Mouse (Mus musculus) kidney, embryonic 15.5 days (tissue): Measurements from ENCODE around the gene Mecr. TPM values are rescaled to one million over a fixed set of nuclear protein-coding genes. Genes with fewer than 3 reads are reported as not detected.

Source experiments
- ATAC-seq: fragments of 200-750 bp; cut with Nextera tagmentation; replicated peaks from 2 replicates; pipeline ENCODE4 v1.8.0; 2017; ENCODE audit warnings: moderate TSS enrichment; ENCODE audit not compliant: low FRiP score
- H3K27ac ChIP-seq: fragments of 300-500 bp; sonication (generic); 2 replicates; pipeline ENCODE4 v1.5.1; 2015; ENCODE audit warnings: mild to moderate bottlenecking, inconsistent platforms
- H3K27me3 ChIP-seq: fragments of 300-500 bp; sonication (generic); 2 replicates; pipeline ENCODE4 v1.6.1; 2015; ENCODE audit warnings: inconsistent platforms
- H3K36me3 ChIP-seq: fragments of 300-500 bp; sonication (generic); 2 replicates; pipeline ENCODE4 v1.6.1; 2015; ENCODE audit warnings: inconsistent platforms
- H3K4me1 ChIP-seq: fragments of 300-500 bp; sonication (generic); 2 replicates; pipeline ENCODE4 v1.6.1; 2015; ENCODE audit warnings: inconsistent platforms
- H3K4me2 ChIP-seq: fragments of 300-500 bp; sonication (generic); 2 replicates; pipeline ENCODE4 v1.6.1; 2015; ENCODE audit warnings: moderate library complexity, mild to moderate bottlenecking, inconsistent platforms
- H3K4me3 ChIP-seq: fragments of 300-500 bp; sonication (generic); replicated peaks from 2 replicates; pipeline ENCODE4 v1.5.1; 2015; ENCODE audit warnings: mild to moderate bottlenecking, inconsistent platforms
- H3K9ac ChIP-seq: fragments of 300-500 bp; sonication (generic); 2 replicates; pipeline ENCODE4 v1.6.1; 2015; ENCODE audit warnings: mild to moderate bottlenecking, inconsistent platforms
- H3K9me3 ChIP-seq: fragments of 300-500 bp; sonication (generic); replicated peaks from 2 replicates; pipeline ENCODE4 v1.6.1; 2016; ENCODE audit warnings: inconsistent platforms
- WGBS: fragments of 180-500 bp; shearing (Covaris S2); methylation state at CpG from one replicate; pipeline ENCODE4 v1.1.7; 2015; ENCODE audit warnings: mixed read lengths; 5-methylcytosine and 5-hydroxymethylcytosine counted together
- polyA plus RNA-seq: library from polyadenylated mRNA; unstranded; fragments of >200 nt; fragmentation: Nextera tagmentation; extraction: Ambion mirVana; gene quantifications from 2 replicates; pipeline ENCODE4 v1.2.1, GENCODE M21; 2015

Mecr gene
- polyA plus RNA-seq, 1 experiment from 2014 or later, result 45.8 TPM

DNA sequence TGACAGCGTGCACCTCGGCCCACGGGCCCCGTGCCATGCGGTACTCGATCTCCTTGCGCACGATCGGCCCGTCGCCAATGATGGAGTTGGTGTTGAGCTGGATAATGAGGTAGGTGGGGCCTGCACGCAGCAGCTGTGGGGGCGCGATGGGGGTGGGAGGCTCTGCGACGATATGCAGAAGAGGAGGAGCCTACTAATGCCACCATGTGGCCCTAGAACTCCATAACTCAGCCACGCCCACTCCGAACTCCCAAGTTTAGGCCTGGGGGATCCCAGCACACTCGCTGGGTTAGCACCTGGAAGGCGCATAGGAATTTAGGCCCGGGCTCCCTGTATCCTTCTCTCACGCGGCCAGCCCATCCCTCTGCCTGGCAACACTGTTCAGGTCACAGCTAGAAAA, 24.3 kb upstream of the Mecr start:
- 64% methylated on average over 23 of the region's 23 CpGs for WGBS
- no peak for ATAC-seq
- no peaks in the 10 kb centered on the region for H3K9me3 ChIP-seq

GRCm38 (mm10) chr4:131821161-131821731, 22.0 kb upstream of the Mecr start:
- no peaks in the 10 kb centered on the region for H3K27me3 ChIP-seq
- no peak overlapping the region for H3K4me3 ChIP-seq
- H3K27ac ChIP-seq, result no peak overlapping the region
- H3K36me3 ChIP-seq, result peaks cover 14% of the 10 kb centered on the region
- no peaks in the 10 kb centered on the region for H3K9me3 ChIP-seq
- ATAC-seq, result no peak
- no peak overlapping the region for H3K9ac ChIP-seq
- peaks cover 27% of the 10 kb centered on the region for H3K4me1 ChIP-seq
- WGBS, result 39% methylated on average over 16 of the region's 16 CpGs
- H3K4me2 ChIP-seq, result no peak overlapping the region

More for the DNA sequence above, 24.3 kb upstream of the Mecr start:
- Histone ChIP-seq H3K4me2 (no peak overlapping the region), H3K27ac (no peak overlapping the region), H3K9ac (no peak overlapping the region), H3K27me3 (no peaks in the 10 kb centered on the region), H3K4me1 (peaks cover 17% of the 10 kb centered on the region), H3K36me3 (peaks cover 14% of the 10 kb centered on the region), H3K4me3 (no peak overlapping the region)

DNA sequence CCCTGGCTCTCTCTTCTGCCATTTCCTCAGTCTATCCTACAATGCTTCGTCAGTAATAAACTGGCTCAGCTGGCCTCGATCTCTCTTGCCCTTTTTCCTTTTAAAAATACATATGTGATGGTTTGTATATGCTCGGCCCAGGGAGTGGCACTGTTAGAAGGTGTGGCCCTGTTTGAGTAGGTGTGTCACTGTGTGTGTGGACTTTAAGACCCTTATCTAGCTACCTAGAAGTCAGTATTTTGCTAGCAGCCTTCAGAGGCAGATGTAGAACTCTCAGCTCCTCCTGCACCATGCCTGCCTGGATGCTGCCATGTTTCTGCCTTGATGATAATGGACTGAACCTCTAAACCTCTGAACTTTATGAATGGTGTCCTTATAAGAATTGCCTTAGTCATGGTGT, 20.7 kb upstream of the Mecr start:
- H3K27ac ChIP-seq, result no peak overlapping the region
- H3K36me3 ChIP-seq, result peaks cover 14% of the 10 kb centered on the region

DNA sequence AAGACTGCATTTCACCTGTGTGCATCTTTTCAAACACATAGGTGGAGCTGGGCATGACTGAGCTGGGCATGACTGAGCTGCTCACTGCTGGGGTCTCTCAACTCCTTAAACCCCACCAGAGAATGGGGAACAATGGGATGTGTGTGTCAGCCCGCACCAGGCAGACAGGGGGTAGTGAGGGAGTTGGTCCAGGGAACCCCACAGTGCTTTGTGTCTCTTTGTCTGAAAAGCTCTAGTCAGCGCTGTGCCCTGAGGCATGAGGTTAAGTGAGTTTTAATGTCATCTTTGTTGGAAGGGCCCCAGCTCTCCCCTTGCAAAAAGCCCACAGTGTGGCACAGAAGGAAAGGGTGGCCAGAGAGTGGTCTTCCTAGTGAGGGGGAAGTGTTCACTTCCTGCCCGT, 18.3 kb upstream of the Mecr start:
- Histone ChIP-seq H3K9me3 (no peaks in the 10 kb centered on the region), H3K4me2 (no peak overlapping the region), H3K36me3 (no peaks in the 10 kb centered on the region), H3K4me1 (peaks cover 54% of the 10 kb centered on the region), H3K9ac (no peak overlapping the region), H3K27me3 (no peaks in the 10 kb centered on the region), H3K27ac (no peak overlapping the region), H3K4me3 (no peak overlapping the region)
- no peak for ATAC-seq
- WGBS, result 61% methylated on average over 3 of the region's 3 CpGs

More for the DNA sequence above, 20.7 kb upstream of the Mecr start:
- Histone ChIP-seq H3K4me2 (no peak overlapping the region), H3K27me3 (no peaks in the 10 kb centered on the region), H3K4me3 (no peak overlapping the region), H3K4me1 (peaks cover 41% of the 10 kb centered on the region), H3K9me3 (no peaks in the 10 kb centered on the region), H3K9ac (no peak overlapping the region)
- WGBS, result 93% methylated on average over 3 of the region's 3 CpGs
- no peak for ATAC-seq

GRCm38 (mm10) chr4:131825830-131826229, 17.4 kb upstream of the Mecr start:
- no peak overlapping the region for H3K9ac ChIP-seq
- H3K9me3 ChIP-seq, result no peaks in the 10 kb centered on the region
- 46% methylated on average over 8 of the region's 8 CpGs for WGBS
- H3K4me1 ChIP-seq, result peaks cover 56% of the 10 kb centered on the region
- no peak overlapping the region for H3K4me3 ChIP-seq
- H3K27me3 ChIP-seq, result no peaks in the 10 kb centered on the region; the same call in 1 of the 2 replicates
- H3K4me2 ChIP-seq, result no peak overlapping the region
- H3K36me3 ChIP-seq, result no peaks in the 10 kb centered on the region
- no peak for ATAC-seq
- no peak overlapping the region for H3K27ac ChIP-seq

DNA sequence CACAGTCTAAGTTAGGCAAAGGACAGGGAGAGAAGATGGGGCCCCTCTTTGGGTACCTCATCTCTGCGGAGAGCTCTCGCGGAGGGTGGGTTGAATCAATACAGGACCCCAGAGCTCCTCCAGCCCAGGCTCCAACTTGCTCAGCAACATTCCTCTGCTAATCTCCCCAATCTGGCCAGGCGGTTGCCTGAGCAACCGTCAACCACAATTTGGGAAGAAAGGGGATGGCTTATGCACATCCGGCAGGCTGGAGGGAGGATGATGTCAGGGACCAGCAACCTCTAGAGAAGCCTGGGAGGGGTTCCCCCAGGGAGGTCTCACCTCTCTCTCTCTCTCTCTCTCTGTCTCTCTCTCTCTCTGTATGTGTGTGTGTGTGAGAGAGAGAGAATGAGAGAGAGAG, 16.4 kb upstream of the Mecr start:
- Histone ChIP-seq H3K27me3 (no peaks in the 10 kb centered on the region; the same call in 1 of the 2 replicates), H3K4me2 (no peak overlapping the region), H3K9me3 (no peaks in the 10 kb centered on the region), H3K27ac (peak overlapping the region; percentile 45; the same call in 1 of the 2 replicates), H3K9ac (no peak overlapping the region), H3K4me3 (no peak overlapping the region), H3K4me1 (peaks cover 45% of the 10 kb centered on the region), H3K36me3 (no peaks in the 10 kb centered on the region)
- peak; percentile 45 for ATAC-seq
- 28% methylated on average over 6 of the region's 6 CpGs for WGBS

DNA sequence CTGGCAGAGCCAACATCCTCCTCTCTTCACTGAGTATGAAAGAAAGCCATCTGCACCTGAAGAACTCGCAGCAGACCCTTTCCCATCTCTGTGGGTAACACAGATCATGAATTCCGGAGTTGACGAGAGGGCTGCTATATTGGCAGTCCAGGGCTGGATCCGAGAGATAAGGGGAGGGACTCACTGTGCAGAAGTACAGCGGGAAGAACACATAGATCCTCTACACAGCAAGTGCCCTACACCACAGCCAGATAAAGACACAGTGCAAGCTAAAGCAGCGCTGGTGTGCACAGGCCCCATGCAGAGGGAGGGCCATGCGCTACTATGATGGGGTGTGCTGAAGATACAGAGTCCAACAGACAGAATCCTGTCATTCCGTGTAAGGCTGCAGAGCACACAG, 14.1 kb upstream of the Mecr start:
- Histone ChIP-seq H3K36me3 (no peaks in the 10 kb centered on the region), H3K4me3 (no peak overlapping the region), H3K4me2 (no peak overlapping the region), H3K9me3 (no peaks in the 10 kb centered on the region), H3K4me1 (peaks cover 50% of the 10 kb centered on the region), H3K27ac (no peak overlapping the region), H3K27me3 (no peaks in the 10 kb centered on the region; the same call in 1 of the 2 replicates), H3K9ac (no peak overlapping the region)
- 79% methylated on average over 8 of the region's 8 CpGs for WGBS
- no peak for ATAC-seq

DNA sequence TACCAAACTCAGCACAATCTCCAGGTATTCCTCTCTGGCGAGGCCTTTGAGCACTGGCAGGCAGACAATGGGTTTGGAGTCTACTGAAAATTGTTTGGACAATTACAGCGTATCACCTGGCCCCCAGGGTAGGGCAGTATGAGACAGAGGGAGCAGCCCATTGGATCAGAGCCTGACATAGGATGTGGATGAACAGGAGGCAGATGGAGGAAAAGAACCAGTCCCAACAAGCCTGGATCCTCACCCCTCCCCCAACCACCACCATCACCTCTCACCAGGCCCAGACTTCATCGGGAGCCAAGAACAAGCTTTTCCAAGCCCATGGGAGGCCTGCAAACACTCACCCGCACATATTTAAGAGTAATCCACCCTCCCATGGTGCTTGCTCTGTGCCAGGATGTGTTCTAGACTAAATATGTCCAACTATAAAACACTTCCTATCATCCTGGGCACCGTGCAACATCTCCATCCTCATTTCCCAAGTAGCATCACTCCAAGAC, 11.7 kb upstream of the Mecr start:
- H3K27ac ChIP-seq, result no peak overlapping the region
- no peak for ATAC-seq
- no peak overlapping the region for H3K4me2 ChIP-seq
- no peak overlapping the region for H3K9ac ChIP-seq
- no peaks in the 10 kb centered on the region for H3K9me3 ChIP-seq
- no peaks in the 10 kb centered on the region for H3K36me3 ChIP-seq
- H3K4me3 ChIP-seq, result no peak overlapping the region
- H3K4me1 ChIP-seq, result peaks cover 52% of the 10 kb centered on the region
- peaks cover 21% of the 10 kb centered on the region for H3K27me3 ChIP-seq
- 82% methylated on average over 5 of the region's 5 CpGs for WGBS

DNA sequence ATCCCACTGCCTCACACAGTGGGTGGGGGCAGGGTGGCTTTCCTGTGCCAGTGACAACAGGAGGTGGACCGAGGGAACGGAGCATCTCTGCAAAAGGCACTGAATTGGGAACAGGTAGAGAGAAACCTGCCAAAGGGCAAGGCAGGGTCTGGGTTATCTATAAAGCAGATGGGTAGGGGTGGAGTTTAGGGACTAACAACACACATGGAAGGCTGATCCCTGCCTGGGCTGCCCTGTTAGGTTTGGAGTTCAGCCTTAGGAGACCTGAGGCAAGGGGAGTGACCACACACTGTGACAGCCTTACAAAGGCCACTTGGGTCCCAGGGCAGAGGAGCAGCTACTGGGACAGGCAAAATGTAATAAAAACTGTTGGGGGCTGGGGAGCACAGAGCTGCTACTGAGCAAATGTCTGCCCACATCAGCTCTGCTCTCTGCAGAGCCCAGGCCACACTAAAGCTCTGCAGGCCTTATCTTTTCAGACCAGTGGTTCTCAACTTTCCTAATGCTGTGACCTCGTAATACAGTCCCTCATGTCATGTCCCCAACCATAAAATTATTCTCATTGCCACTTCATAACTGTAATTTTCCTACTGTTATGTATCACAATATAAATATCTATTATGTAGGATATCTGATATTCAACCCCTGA, 10.4 kb upstream of the Mecr start:
- no peak overlapping the region for H3K9ac ChIP-seq
- no peak overlapping the region for H3K27ac ChIP-seq
- H3K4me3 ChIP-seq, result no peak overlapping the region
- 61% methylated on average over 3 of the region's 3 CpGs for WGBS
- ATAC-seq, result no peak
- peaks cover 52% of the 10 kb centered on the region for H3K4me1 ChIP-seq
- H3K4me2 ChIP-seq, result no peak overlapping the region
- H3K36me3 ChIP-seq, result no peaks in the 10 kb centered on the region
- no peaks in the 10 kb centered on the region for H3K9me3 ChIP-seq
- H3K27me3 ChIP-seq, result peaks cover 21% of the 10 kb centered on the region

DNA sequence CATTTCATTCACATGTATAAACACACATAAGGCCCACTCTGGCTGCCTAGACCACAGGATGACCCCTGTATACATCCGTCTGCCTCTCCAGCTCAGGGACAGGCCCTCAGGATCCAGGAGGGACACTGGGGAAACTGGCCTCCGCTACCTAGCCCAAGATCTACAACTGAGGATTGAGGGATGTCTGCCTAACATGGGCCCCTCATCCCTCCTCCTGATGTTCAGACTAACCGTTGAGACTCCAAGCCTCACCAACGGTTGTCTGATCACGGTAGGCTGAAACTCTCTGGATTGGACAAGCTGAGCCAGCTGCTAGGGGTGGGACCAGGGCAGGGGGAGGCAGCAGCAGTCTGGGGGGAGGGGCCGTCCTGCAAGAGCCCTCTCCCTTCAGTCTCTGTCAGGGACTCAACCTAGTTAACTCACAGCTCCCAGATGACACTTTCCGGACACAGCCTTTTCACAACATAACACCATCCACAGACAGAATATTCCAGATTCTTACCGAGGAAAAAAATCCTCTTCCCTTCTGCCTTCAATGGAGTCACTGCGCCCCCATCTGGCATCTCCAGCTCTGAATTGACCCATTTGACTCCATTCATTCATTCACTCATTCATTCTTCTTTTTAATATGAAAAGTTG, 9.2 kb upstream of the Mecr start:
- Histone ChIP-seq H3K9me3 (no peaks in the 10 kb centered on the region), H3K4me3 (no peak overlapping the region), H3K9ac (no peak overlapping the region), H3K36me3 (no peaks in the 10 kb centered on the region), H3K4me2 (no peak overlapping the region), H3K27me3 (peaks cover 27% of the 10 kb centered on the region), H3K4me1 (peaks cover 51% of the 10 kb centered on the region), H3K27ac (no peak overlapping the region)
- 22% methylated on average over 9 of the region's 9 CpGs for WGBS
- no peak for ATAC-seq

GRCm38 (mm10) chr4:131836351-131836881, 6.9 kb upstream of the Mecr start:
- H3K27me3 ChIP-seq, result peaks cover 40% of the 10 kb centered on the region
- 1% methylated on average over 38 of the region's 39 CpGs for WGBS
- no peaks in the 10 kb centered on the region for H3K36me3 ChIP-seq
- H3K4me3 ChIP-seq, result peak overlapping the region; percentile 64
- ATAC-seq, result no peak
- H3K4me2 ChIP-seq, result peak overlapping the region; percentile 96
- H3K9me3 ChIP-seq, result no peaks in the 10 kb centered on the region
- H3K4me1 ChIP-seq, result peaks cover 44% of the 10 kb centered on the region
- 0 out of 2 replicates have a peak overlapping the region, but pooled peaks have one; percentile 45 for H3K27ac ChIP-seq
- peak overlapping the region; percentile 63 for H3K9ac ChIP-seq

- WGBS, result under 1% methylated on average over 74 of the region's 76 CpGs
These were observed 6.3 kb upstream of the Mecr start for GRCm38 (mm10) chr4:131836891-131837491.

More at GRCm38 (mm10) chr4:131836891-131837491, 6.3 kb upstream of the Mecr start:
- Histone ChIP-seq H3K9me3 (no peaks in the 10 kb centered on the region), H3K9ac (peak overlapping the region; percentile 63), H3K36me3 (no peaks in the 10 kb centered on the region), H3K27me3 (peaks cover 45% of the 10 kb centered on the region), H3K27ac (0 out of 2 replicates have a peak overlapping the region, but pooled peaks have one; percentile 45), H3K4me1 (peaks cover 44% of the 10 kb centered on the region), H3K4me3 (peak overlapping the region; percentile 64), H3K4me2 (peak overlapping the region; percentile 96)
- no peak for ATAC-seq
